Mouse (Mus musculus) gastrocnemius, postnatal 25 days (tissue): ENCODE results near the gene Ppp1ca. TPM values are rescaled to one million over a fixed set of nuclear protein-coding genes. Genes with fewer than 3 reads are reported as not detected.

Source experiments
- DNase-seq: peaks from one replicate; pipeline ENCODE4 v3.0.0; 2022
- total RNA-seq, 2 experiments: library from RNA; stranded (reverse); gene quantifications; 1 replicate in 1 of 2; 2 replicates in 1 of 2; pipeline ENCODE4 v1.2.3; 2021

Ppp1ca gene
- total RNA-seq, 2 experiments from 2014 or later, result 206 to 208 TPM

DNA sequence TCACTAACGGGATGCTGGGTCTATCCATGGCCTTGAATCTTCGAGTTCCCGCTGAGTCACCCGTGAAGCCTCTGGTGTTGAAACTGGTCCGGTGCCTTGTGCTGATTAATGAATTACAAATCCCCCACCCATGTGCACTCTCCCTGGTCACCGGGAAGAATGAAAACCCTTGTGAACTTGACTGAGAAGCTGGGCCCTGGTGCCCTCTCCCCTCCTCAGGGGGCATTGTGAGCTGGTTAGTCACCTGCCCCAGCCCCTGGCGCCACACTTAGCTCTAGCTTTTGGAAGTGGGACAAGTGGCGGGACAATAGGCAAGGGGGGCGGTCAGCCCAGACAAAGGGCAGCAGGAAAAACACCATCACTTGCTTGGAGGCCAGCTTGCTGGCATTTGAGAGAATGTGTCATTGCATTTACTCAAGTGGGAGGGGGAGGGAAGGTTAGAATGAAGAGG is 21.7 kb downstream of the Ppp1ca start:
- no peak for DNase-seq

DNA sequence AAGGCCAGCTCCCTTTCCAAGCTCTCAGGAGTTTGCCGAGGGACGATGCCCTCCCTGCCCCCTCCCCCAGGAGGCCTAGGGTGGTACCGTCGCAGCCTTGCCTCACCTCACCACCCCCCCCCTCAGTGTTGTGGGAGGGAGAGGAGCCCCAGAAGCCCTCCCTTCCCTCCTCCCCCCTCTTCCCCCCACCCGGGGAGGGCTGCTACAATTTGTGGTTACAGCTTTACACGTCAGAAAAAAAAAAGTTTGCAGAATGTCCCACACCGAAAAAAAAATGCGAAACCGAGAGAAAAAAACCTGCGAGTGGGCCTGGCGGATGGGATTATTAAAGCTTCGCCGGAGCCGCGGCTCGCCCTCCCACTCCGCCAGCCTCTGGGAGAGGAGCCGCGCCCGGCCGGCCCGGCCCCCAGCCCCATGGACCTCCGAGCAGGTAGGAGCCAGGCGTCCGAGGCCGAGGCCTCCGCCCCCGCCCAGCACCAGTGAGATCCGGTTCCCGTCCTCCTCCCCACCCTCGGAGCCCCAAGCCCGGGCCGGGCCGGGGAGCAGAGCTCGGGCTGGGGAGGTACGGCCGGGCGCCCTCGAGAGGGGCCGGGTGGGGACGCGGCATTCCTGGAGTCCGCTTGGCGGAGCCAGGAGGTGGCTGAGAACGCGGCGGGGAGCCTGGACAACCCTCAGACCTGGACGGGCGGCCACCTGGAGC is 22.4 kb downstream of the Ppp1ca start, which contains the start of the genes Clcf1 and AC109138.7:
Clcf1 (plus strand) TSS at position 168 of the 700 bp plus-strand sequence.
AC109138.7 (plus strand) TSS at position 287 of the 700 bp plus-strand sequence.
- peak; percentile 54 for DNase-seq

DNA sequence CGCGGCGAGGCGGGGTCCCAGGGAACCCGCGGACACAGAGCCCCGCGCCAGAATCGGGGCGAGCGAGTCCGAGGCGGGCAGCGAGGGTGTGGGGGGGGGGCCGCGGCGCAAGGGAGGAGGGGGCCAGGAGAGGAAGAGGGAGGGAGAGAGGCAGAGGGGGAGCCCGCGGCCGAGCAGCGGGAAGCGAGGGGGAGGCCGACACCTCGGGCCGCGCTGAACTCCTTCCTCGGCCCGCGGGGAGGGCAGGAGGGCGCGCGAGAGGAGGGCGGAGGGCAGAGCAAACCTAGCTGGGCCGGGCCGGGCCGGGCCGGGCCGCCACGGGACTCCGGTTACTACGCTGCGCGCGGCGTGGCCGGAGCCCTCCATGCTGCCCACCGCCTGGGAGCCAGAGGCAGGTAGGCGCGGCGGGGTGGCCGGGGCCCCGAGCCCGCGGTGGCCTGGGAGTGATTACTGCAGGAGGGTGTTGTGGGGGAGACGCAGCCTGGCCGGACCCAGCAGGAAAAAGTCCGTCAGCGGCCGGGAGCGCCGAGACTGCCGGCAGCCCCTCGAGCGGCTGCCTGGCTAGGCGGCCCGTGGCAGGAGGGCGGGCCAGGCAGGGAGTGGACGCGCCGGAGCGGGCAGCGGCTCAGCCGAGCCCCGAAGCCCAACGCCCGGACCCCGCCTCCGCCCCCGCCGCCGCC is 23.0 kb downstream of the Ppp1ca start:
- DNase-seq, result no peak

DNA sequence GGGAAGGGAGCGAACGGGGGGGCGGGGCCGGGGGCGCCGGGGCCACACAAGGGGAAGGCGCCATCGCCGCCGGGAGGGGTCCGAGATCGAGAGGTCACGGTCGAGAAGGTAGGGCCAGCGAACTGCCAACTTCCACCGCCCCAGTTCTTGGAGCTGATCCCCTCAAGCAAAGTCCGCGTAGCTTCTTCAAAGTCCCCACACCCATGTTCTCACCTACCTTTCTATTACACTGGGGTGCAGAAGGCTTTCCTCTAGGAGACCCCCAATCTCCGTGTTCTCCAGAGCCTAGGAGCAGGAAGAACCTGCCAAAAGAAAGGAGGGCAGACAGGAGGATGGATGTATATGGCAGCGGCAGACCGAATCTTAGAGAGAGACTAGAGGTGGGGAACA is 23.6 kb downstream of the Ppp1ca start:
- no peak for DNase-seq

DNA sequence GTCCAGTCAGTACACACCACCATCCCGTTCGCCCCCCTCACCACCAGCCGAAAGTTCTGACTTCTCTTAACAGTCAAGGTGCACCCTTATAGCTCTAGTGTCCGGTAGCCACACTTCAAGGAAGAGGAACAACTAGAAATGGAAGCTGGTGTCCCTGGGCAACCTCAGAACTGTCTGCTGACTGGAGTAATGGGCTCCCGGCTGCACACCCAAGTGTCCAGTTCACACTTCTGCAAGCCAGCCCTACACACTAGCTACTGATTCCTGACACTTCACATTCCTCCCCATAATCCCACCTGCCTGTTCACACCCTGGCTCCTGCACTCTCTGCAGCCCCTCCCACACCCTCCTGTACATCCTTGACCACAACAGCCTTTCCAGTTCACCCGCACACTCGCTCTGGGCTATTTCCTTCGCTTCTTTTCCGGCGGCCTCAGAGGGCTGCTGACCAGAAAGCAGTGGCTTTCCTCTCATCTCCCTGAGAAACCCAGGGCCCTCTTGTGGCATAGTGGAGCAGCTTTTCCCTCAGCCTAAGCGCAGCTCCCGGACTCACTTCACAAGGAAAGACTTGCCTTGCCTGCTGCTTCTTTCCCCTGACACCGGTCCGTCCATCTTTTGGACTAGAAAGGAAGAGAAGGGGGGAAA is 24.3 kb downstream of the Ppp1ca start:
- DNase-seq, result no peak

DNA sequence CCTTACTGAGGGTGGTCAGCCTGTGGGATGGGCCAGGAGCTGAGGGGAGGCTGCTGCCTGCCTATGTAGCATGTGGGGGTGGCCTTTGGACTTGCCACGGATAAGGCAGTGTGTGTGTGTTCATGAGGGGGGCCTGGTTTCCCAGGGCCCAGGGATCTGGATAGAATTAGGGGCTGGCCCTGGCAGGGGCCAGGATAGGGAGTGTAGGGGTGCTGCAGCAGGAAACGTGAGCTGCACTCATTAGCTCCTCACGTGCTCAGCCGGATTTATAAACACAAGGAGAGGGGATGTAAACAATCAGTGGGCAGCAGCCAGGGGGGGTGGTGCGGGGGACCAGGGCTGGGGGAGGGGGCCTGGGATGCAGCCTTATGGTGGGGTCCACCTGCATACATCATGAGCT is 25.3 kb downstream of the Ppp1ca start:
- DNase-seq, result no peak

DNA sequence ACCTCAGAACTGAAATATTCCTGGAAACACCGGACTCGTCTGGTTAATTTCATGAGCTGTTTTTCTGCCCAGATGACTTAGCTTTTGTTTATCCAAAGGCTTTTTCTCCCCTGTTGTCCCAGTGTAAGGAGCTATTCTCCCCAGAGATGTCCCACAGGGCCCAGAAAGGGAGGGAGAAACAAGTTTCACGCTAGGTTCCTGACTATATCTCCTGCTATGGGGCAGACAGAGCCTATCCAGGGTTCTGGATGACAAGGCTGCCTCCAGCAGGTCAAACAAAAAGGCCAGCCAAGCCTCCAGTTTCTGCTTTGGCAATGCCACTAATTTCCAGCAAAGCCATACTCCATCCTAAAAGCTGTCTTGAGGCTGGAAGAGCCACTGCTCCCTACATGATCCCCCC is 26.0 kb downstream of the Ppp1ca start:
- DNase-seq, result no peak

DNA sequence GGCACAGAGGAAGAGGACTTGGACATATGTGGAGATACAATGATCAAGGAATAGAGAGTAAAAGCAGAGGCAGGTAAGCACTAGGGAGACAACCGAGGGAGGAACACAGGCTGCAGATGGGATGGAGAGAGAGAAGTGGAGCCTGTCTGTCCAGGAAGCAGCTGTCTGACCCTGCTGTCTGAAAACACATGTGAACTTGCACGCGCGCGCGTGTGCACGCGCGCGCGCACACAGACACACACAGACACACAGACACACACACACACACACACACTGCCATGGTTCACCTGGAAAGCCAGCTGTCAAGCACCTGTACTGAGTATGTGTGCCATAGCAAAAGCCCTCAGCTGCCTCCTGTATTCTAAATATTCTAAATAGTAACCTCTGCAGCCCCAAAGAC is 26.4 kb downstream of the Ppp1ca start:
- no peak for DNase-seq

DNA sequence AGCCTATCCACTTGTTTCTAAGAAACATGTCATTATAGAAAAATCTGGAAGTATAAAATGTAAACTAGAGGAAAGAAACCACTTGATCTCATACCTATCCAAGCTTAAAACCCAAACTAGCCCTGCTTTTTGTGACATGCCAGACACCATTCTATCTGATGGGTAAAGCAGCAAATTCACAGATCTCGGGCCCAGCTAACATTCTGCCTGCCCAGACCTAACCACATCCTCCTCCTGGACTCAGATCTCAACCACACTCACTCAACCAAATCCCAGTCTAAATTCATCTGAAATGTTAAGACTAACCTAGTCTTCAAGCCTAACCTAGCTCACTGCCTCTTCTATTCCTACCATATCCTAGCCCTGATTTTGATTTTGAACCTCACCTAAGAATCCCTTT is 26.9 kb downstream of the Ppp1ca start:
- no peak for DNase-seq

DNA sequence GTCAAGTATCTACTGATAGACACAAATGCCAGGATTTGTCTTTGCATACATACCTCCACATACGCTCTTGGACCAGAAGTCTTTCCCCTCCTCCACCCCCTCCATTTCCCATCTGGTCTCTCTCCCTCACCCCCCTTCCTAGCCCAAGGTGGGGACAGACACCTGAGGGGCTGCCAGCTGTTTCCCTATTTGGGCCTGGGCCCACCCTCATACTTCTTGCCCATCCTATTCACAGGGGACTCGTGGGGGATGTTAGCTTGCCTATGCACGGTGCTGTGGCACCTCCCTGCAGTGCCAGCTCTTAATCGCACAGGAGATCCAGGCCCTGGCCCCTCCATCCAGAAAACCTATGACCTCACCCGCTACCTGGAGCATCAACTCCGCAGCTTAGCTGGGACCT is 28.1 kb downstream of the Ppp1ca start:
- DNase-seq, result no peak

DNA sequence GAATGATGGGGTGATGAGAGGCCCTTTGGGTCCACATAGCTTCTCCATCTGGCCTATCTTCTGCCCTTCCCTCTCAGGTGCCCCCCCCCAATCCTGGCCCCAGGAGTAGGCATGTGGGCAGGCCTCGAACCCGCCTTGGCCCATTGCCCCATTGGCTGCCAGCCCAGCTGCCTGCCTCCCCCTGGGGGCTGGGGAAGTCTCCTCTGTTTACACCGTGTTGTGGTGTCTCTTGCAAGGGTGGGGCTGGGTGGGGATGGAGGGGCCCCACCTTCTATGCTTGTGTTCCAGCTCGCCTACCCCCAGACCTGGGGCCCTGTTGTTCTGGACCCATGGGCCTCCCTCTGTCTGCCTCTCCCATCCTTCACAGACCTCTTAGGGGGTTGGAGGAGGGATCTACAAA is 28.6 kb downstream of the Ppp1ca start:
- DNase-seq, result no peak

DNA sequence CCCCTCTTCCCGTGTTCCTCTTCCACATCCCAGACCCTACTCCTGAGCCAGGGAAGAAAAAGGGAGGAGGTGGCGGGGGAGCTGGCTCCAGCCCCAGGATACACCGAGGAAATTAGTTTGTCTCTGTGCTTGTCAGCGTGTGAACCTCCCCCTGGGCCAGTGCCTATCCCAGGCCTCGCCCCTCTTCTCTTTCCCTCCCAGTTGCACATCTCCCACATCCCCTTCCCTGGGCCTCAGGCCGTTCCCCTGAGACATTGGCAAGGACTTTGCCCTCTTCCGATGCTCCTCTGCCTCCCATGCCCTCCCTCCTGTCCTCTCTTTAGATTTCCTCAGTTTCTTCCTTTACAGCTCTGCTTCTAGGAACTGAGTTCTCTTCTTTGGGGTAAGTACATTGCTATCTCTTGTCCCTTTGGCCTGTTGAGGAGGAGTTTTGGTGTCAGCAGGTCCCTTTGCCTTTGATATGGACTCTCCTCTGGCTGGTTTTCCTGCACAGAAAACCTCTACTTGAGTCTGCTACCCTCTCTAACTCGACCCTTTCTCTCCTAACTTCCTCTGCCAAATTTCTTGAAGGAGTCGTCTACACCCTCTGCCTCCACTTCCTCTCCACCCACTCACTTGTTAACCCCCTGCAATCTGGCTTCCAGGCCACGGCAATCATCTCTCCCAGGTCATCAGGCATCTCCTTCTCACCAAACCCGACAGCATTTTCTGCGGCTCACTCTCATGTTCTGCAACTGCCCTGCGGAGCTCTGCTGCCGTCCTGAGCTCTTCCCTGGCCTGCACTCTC is 29.3 kb downstream of the Ppp1ca start:
- no peak for DNase-seq

DNA sequence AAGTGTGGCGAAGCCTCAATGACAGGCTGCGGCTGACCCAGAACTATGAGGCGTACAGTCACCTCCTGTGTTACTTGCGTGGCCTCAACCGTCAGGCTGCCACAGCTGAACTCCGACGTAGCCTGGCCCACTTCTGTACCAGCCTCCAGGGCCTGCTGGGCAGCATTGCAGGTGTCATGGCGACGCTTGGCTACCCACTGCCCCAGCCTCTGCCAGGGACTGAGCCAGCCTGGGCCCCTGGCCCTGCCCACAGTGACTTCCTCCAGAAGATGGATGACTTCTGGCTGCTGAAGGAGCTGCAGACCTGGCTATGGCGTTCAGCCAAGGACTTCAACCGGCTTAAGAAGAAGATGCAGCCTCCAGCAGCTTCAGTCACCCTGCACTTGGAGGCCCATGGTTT is 30.3 kb downstream of the Ppp1ca start:
- no peak for DNase-seq

DNA sequence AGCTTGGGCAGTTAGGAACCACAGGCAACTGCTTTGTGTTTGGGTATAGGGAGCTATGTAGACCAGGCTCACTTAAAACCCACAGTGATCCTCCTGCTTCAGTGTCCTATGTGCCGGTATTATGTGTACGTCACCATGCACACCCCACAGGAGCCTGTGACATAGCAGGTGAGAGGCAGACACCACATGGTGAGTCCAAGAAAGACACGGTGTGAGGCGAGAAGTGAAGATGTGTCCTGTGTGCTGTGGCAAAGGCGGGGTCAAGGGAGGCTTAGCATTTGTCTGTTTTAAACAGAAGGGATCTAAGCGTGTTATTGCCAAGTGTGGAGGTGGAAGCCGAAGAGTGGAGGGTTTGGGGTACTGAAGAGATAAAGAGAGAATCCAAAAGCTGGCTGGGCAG is 34.9 kb downstream of the Ppp1ca start:
- DNase-seq, result no peak

DNA sequence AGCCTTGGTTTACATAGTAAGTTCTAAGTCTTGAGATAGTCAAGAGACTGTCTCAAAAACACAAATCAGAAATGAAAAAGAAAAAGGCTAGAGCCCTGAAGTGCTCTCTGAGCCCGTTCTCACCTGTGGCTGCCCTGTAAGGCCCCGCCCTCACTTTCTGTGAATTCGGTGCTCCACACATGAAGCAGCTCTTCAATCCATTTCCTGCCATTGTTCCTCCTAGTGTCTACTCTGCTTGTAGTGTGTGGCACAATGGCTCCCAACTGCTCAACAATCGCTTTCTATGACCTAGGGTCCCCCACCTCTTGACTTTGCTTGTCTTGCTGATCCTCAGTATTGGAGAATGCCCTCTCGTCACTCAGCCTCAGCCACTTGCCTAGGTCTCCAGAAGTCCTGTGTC is 35.6 kb downstream of the Ppp1ca start:
- no peak for DNase-seq

DNA sequence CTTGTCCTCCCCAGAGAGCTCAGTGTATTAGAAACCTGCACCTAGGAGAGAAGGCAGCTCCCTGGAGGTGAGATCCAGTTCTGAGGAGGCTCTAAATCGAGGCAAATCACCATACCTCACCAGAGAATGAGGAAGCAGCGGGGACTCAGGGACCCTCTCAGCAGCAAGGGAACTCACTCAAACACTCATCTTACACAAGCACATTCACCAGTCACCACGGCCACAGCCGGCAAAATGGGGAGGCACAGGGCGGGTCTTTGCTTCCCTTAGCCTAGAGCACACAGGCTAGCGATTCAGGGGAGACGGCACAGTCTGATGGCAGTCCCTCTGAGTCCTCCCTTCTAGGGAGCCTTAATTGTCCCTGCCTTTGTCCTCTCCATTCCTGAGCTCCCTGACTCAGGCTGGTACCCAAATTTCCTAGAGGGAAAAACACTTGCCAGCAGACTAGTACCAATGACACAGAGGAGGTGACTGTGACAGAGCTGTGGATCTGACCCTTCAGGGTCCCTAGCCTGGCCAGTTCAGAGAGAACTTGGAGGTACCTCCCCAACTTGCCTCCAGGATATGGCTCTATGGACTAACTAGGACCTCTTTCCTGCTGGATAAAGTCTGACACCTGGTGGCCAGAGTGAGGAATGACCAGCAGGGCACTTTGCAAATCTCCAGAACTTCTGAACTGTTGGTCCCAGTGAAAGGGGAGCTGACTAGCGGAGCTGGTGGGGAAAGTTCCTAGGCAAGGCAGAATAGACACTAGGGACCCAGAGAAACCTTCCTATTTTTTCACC is 36.2 kb downstream of the Ppp1ca start:
- DNase-seq, result peak; percentile 68

DNA sequence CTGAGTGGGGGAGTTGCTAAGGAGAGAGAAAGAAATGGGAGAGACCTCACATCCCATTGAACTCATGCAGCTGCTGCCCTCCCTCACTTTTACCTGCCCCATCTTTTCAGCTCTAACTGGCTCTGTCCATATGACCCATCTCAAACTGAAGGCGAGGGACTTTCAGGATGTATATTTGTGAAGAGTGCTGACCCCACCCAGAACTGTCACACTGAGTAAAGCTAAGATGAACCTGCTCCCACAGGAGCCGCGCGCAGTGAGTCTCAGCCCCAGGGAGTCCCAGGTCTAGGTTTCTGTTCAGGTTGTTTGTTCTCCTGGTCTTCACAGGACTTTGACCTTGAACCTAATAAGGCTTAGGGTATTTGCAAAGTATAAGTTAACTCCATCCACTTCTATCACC is 37.0 kb downstream of the Ppp1ca start:
- no peak for DNase-seq

DNA sequence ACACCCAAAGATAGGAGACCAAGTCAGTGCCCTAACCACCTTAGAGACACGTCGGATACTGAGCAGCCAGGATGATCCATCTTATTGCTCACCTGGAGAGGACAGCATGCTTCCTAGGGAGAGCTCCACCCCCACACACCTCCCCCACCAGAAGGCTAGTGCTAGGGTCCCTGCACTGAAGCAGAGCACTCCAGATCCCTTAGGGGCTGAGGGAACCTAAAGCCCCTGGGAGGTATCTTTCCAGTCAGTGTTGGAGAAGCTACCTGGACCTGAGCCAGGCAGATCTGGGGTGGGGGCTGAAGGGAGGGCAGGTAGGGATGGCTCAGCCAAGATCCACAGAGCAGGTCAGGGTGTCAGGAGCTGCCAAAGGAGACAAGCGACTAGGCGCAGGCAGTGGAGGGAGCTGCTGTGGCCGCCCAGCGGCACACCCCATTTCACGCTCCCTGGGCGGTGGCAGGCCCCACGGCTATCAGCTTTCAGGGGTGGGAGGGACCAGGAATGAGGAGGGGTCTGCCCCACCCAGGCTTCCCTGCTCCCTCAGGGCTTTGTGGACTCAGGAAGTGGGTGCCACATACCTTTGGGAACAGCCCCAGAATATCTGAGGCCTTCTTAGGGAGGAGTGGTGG is 37.7 kb downstream of the Ppp1ca start:
- peak; percentile 41 for DNase-seq

DNA sequence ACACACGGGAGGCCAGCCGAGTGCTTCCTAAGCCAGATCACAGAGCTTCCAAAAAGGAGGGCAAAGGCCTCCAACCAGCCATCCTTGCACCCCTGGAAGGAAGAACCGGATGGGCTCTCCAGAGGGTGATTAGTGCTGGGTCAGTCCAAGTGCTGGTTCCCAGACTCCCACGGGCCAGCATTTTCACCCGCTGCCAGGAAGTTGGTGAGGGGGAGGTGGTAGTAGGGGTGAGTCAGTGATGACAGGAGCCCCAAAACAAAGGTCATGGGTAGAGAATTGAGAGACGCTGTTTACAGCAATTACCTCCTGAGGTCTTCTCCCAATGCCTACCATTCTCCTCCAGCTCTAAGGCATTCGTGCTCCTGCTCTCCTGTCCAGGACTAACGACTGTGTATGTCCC is 38.5 kb downstream of the Ppp1ca start:
- DNase-seq, result no peak

DNA sequence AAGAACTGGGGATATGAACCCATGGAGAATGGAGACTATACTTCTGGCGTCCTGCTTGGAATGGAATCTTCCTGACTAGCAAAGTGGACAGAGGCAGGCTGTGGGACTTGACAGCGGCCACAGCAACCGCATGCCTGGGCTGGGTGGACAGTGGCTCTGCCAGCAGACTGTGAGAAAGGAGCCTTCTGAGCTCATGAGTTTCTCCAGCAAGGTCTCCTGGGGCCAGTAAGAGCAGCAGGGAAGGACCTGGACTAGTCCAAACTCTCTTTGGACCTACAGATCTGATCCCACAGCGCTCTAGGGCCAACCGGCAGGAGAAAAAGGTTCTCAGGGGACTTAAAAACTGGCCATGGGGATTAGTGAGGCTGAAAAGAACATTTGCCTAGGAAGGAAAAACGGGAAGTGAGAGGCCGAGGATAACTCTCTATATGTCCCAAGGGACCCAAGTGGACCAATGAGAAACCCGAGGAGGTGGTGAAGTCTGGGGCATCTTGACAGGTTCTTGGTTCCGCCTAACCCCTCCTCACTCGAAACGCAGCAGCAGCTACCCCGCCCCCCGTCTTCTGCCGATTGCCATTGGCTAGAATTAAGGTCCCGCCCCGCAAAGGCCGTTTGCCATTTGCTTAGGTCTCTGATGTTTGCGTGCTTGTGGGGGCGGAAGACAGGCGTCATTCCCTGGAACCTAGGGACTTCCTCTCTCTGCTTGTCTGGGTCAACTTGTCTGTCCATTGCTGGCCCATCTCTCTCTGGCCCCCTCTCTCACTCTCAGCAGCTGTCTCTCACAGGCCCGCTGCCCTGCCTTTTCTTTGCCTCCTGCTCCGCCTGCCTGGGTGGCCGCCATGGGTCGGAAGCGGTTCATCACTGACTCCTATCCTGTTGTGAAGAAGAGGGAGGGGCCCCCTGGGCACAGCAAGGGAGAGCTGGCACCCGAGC is 39.7 kb downstream of the Ppp1ca start, which contains the start of gene Pold4:
Pold4 (plus strand) TSS at position 647 of the 933 bp plus-strand sequence.
- peak; percentile 99 for DNase-seq
